Mouse (Mus musculus) MEL-GATA-1-ER (cell line): ENCODE results near the gene Hsd17b13.
"Not testable (repeated sequence)": the region's sequence is repeated elsewhere in the genome, so short reads cannot be mapped to it uniquely, and the experiment has no call there.

Experiments
- DNase-seq: peaks from one replicate; pipeline ENCODE4 v3.0.0-alpha.2; 2012; ENCODE audit warnings: low read depth; ENCODE audit errors: extremely low read depth

Gene Hsd17b13

GRCm38 (mm10) chr5:103980705-103981560 lies 3.7 kb upstream of the Hsd17b13 start:
- DNase-seq = no peak

GRCm38 (mm10) chr5:103977907-103978570 lies 829 bp upstream of the Hsd17b13 start:
- no peak for DNase-seq

GRCm38 (mm10) chr5:103975736-103976135 lies 1.5 kb downstream of the Hsd17b13 start:
- DNase-seq = no peak

GRCm38 (mm10) chr5:103972801-103973200 lies 4.4 kb downstream of the Hsd17b13 start:
- no peak for DNase-seq

- DNase-seq = no peak
Measured at GRCm38 (mm10) chr5:103972379-103972778, 4.8 kb downstream of the Hsd17b13 start.

GRCm38 (mm10) chr5:103971051-103971450 lies 6.2 kb downstream of the Hsd17b13 start:
- DNase-seq = no peak

GRCm38 (mm10) chr5:103962935-103963429 lies 14.2 kb downstream of the Hsd17b13 start:
- no peak for DNase-seq

GRCm38 (mm10) chr5:103954638-103955037 lies 22.6 kb downstream of the Hsd17b13 start:
- no peak for DNase-seq

- DNase-seq = no peak
Measured at GRCm38 (mm10) chr5:103953135-103954083, 23.8 kb downstream of the Hsd17b13 start.

GRCm38 (mm10) chr5:103950138-103950537 lies 27.1 kb downstream of the Hsd17b13 start:
- not testable (repeated sequence) for DNase-seq

GRCm38 (mm10) chr5:103943183-103943582 lies 34.0 kb downstream of the Hsd17b13 start:
- no peak for DNase-seq

- DNase-seq = no peak
Measured at GRCm38 (mm10) chr5:103939856-103940255, 37.4 kb downstream of the Hsd17b13 start.

GRCm38 (mm10) chr5:103939350-103939652 lies 37.9 kb downstream of the Hsd17b13 start:
- no peak for DNase-seq

GRCm38 (mm10) chr5:103938547-103939349 lies 38.5 kb downstream of the Hsd17b13 start:
- DNase-seq = no peak

- no peak for DNase-seq
Measured at GRCm38 (mm10) chr5:103936906-103937589, 40.2 kb downstream of the Hsd17b13 start.

- DNase-seq = not testable (repeated sequence)
Measured at GRCm38 (mm10) chr5:103931924-103932323, 45.3 kb downstream of the Hsd17b13 start.

- DNase-seq = no peak
Measured at GRCm38 (mm10) chr5:103930511-103930910, 46.7 kb downstream of the Hsd17b13 start.

GRCm38 (mm10) chr5:103928196-103928550 lies 49.0 kb downstream of the Hsd17b13 start:
- DNase-seq = no peak

GRCm38 (mm10) chr5:103927429-103928195 lies 49.6 kb downstream of the Hsd17b13 start:
- DNase-seq = peak; percentile 87
